Mouse (Mus musculus) lung, embryonic 14.5 days (tissue): ENCODE measurements around the gene Tmem14c. TPM values are rescaled to one million over a fixed set of nuclear protein-coding genes. Genes with fewer than 3 reads are reported as not detected.

Experiments
- ATAC-seq: fragments of 200-750 bp; cut with Nextera tagmentation; 2 replicates; pipeline ENCODE4 v1.8.0; 2017; ENCODE audit warnings: mild to moderate bottlenecking, moderate TSS enrichment, moderate library complexity; ENCODE audit not compliant: insufficient read depth
- DNase-seq: peaks from one replicate; pipeline ENCODE4 v3.0.0-alpha.2; 2015
- H3K27ac ChIP-seq: fragments of 300-500 bp; sonication (generic); 2 replicates; pipeline ENCODE4 v1.5.1; 2014; ENCODE audit warnings: low read depth, mild to moderate bottlenecking, moderate library complexity
- H3K27me3 ChIP-seq: fragments of 300-500 bp; sonication (generic); 2 replicates; pipeline ENCODE4 v1.6.1; 2014; ENCODE audit warnings: low read length, control low read depth; ENCODE audit not compliant: insufficient read depth
- H3K36me3 ChIP-seq: fragments of 300-500 bp; sonication (generic); 2 replicates; pipeline ENCODE4 v1.6.1; 2014; ENCODE audit warnings: control low read depth; ENCODE audit not compliant: insufficient read depth
- H3K4me1 ChIP-seq: fragments of 300-500 bp; sonication (generic); 2 replicates; pipeline ENCODE4 v1.6.1; 2014; ENCODE audit warnings: antibody characterized with exemption, control low read depth; ENCODE audit not compliant: insufficient read depth
- H3K4me2 ChIP-seq: fragments of 300-500 bp; sonication (generic); 2 replicates; pipeline ENCODE4 v1.6.1; 2014; ENCODE audit warnings: mild to moderate bottlenecking
- H3K4me3 ChIP-seq: fragments of 300-500 bp; sonication (generic); 2 replicates; pipeline ENCODE4 v1.5.1; 2014; ENCODE audit warnings: low read depth, low read length
- H3K9ac ChIP-seq: fragments of 300-500 bp; sonication (generic); 2 replicates; pipeline ENCODE4 v1.6.1; 2014
- H3K9me3 ChIP-seq: fragments of 300-500 bp; sonication (generic); 2 replicates; pipeline ENCODE4 v1.6.1; 2016; ENCODE audit warnings: low read depth, low read length, control low read depth
- CTCF ChIP-seq: IDR thresholded peaks from 2 replicates; pipeline ENCODE4 v1.5.1; 2016; ENCODE audit warnings: antibody characterized with exemption, low read depth
- WGBS: fragments of 180-500 bp; shearing (Covaris S2); extraction: QIAGEN DNeasy Blood & Tissue Kit; methylation state at CpG from one replicate; pipeline ENCODE4 v1.1.7; 2014; 5-methylcytosine and 5-hydroxymethylcytosine counted together
- polyA plus RNA-seq: library from polyadenylated mRNA; unstranded; fragments of >200 nt; fragmentation: Nextera tagmentation; extraction: Ambion mirVana; gene quantifications from 2 replicates; pipeline ENCODE4 v1.2.1, GENCODE M21; 2014

The Tmem14c gene
- polyA plus RNA-seq, result 224 and 229 TPM in 2 replicates

- Histone ChIP-seq H3K4me1 (peaks cover 7% of the 10 kb centered on the region), H3K9me3 (no peaks in the 10 kb centered on the region), H3K36me3 (peaks cover 56% of the 10 kb centered on the region), H3K4me2 (peak within 1 kb of the TSS; percentile 82), H3K4me3 (peak within 1 kb of the TSS; percentile 68), H3K27me3 (no peaks in the 10 kb centered on the region), H3K9ac (peak within 1 kb of the TSS; percentile 77), H3K27ac (peak within 1 kb of the TSS; percentile 89)
- no peak for TF ChIP-seq CTCF
- WGBS, result under 1% methylated on average over 43 of the region's 43 CpGs
- DNase-seq (peak; percentile 96), ATAC-seq (peak; percentile 99)
These were observed at the start of gene Tmem14c for GRCm38 (mm10) chr13:41015829-41016634. Tmem14c (plus strand) TSS chr13:41016292.

- Histone ChIP-seq H3K36me3 (no peaks in the 10 kb centered on the region), H3K9me3 (no peaks in the 10 kb centered on the region), H3K4me3 (no peak overlapping the region), H3K27ac (no peak overlapping the region), H3K27me3 (no peaks in the 10 kb centered on the region), H3K4me2 (no peak overlapping the region), H3K9ac (no peak overlapping the region), H3K4me1 (no peaks in the 10 kb centered on the region)
- DNase-seq, result no peak
- ATAC-seq, result no peak
- 86% methylated on average over 10 of the region's 10 CpGs for WGBS
- no peak for TF ChIP-seq CTCF
These were observed 48.5 kb upstream of the Tmem14c start for GRCm38 (mm10) chr13:40967609-40968008.

DNA sequence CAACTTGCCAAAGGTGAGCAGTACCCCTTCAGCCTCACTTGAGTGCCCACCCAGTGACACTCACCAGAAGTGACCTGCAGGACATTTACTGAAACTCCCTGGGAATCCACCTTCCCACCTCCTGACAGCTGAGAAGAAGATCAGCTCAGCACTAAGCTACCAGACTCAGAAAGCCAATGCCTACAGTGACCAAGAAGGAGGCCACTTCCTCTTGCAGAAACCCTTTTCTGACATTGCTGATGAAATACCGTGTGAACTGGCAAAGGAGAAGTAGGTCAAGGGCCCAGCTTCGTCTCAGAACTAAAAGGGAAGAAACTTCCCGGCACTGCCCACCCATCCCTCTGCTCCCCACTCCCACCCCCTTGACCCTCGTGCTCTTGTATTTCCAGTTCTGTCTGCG lies 47.5 kb upstream of the Tmem14c start:
- ATAC-seq (no peak), DNase-seq (no peak)
- no peak overlapping the region for H3K9ac ChIP-seq
- no peak overlapping the region for H3K4me2 ChIP-seq
- H3K36me3 ChIP-seq, result no peaks in the 10 kb centered on the region
- no peaks in the 10 kb centered on the region for H3K9me3 ChIP-seq
- no peak overlapping the region for H3K4me3 ChIP-seq
- H3K27me3 ChIP-seq, result no peaks in the 10 kb centered on the region
- 60% methylated on average over 5 of the region's 5 CpGs for WGBS
- TF ChIP-seq CTCF, result no peak
- H3K27ac ChIP-seq, result no peak overlapping the region
- H3K4me1 ChIP-seq, result no peaks in the 10 kb centered on the region

DNA sequence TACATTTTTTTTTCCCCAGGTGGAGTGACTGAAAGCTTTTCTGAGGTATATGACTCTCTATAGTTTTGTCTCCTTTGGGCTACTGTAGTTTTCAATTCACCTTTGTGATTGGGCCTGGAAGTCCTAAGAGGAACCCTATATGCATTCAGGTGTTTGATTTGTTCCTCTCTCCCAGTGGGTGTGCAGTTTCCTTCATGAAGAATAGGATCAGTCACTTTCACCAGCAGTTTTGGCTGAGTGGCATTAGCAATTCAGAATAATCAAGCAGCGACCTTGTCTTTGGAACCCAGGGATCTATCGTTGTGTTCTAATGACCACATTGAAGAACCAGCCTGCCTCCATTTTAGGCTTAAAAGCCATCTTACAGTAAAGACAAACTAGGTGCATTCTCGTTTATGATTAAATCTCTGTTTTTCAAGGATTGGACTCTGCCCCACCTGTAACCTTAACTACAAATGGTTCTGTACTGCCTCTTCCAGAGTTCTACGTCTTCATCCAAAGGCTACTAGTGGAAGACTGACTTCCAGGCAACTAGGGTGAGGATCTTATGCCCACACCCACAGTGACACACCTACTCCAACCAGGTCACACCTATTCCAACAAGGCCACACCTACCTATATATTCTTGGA lies 46.2 kb upstream of the Tmem14c start:
- Histone ChIP-seq H3K36me3 (no peaks in the 10 kb centered on the region), H3K4me3 (no peak overlapping the region), H3K4me1 (no peaks in the 10 kb centered on the region), H3K27me3 (no peaks in the 10 kb centered on the region), H3K9ac (no peak overlapping the region), H3K27ac (no peak overlapping the region), H3K4me2 (no peak overlapping the region), H3K9me3 (no peaks in the 10 kb centered on the region)
- no peak for TF ChIP-seq CTCF
- 89% methylated on average over 4 of the region's 4 CpGs for WGBS
- ATAC-seq, result no peak
- no peak for DNase-seq

DNA sequence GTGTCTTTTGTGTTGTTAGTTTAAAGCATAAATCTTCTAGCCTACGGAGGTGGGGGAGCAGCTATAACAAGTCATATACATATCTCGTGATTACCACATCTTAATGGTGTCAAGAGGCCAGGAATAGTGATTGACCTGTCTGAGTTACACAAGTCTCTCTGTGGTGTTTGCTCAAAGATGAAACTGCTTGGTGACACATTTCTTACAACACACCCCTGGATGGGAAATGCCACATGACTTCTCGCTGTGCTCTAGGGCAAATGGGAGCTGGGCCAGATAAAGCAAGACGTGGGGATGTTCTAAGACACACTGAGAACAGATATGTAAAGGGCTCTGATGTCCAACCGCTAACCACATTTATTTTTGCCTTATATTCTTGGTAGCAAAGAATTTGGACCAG lies 44.8 kb upstream of the Tmem14c start:
- H3K36me3 ChIP-seq, result no peaks in the 10 kb centered on the region
- DNase-seq (no peak), ATAC-seq (no peak)
- TF ChIP-seq CTCF, result no peak
- H3K9me3 ChIP-seq, result no peaks in the 10 kb centered on the region
- H3K4me2 ChIP-seq, result no peak overlapping the region
- 68% methylated on average over 5 of the region's 5 CpGs for WGBS
- no peak overlapping the region for H3K27ac ChIP-seq
- H3K4me1 ChIP-seq, result no peaks in the 10 kb centered on the region
- H3K4me3 ChIP-seq, result no peak overlapping the region
- H3K9ac ChIP-seq, result no peak overlapping the region
- H3K27me3 ChIP-seq, result no peaks in the 10 kb centered on the region

- H3K27me3 ChIP-seq, result no peaks in the 10 kb centered on the region
- no peak overlapping the region for H3K27ac ChIP-seq
- H3K4me1 ChIP-seq, result no peaks in the 10 kb centered on the region
- H3K9ac ChIP-seq, result no peak overlapping the region
- no peak for TF ChIP-seq CTCF
- no peak overlapping the region for H3K4me3 ChIP-seq
- ATAC-seq (no peak), DNase-seq (no peak)
- 93% methylated on average over 2 of the region's 2 CpGs for WGBS
- no peaks in the 10 kb centered on the region for H3K36me3 ChIP-seq
- H3K9me3 ChIP-seq, result no peaks in the 10 kb centered on the region
- H3K4me2 ChIP-seq, result no peak overlapping the region
These were observed 44.3 kb upstream of the Tmem14c start for GRCm38 (mm10) chr13:40971831-40972230.

DNA sequence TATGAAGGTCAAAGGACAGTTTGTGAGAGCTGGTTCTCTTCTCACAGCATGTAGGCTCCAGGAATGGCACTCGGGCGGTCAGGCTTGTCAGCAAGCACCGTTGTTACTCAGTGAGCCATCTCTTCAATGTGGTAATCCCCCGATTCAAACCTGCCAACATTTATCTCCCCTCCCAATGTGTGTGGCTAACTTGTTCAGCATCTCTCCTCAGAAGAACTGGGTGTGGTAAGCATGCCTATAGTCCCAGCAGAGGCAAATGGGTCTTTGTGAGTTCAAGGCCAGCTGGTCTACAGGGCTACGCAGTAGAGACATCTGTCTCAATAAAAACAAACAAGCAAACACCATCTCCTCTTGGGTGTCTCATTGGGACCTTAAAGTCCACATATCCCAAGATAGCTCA lies 43.1 kb upstream of the Tmem14c start:
- H3K9me3 ChIP-seq, result no peaks in the 10 kb centered on the region
- ATAC-seq (no peak), DNase-seq (no peak)
- H3K4me2 ChIP-seq, result no peak overlapping the region
- no peaks in the 10 kb centered on the region for H3K36me3 ChIP-seq
- no peak overlapping the region for H3K9ac ChIP-seq
- H3K4me1 ChIP-seq, result no peaks in the 10 kb centered on the region
- no peaks in the 10 kb centered on the region for H3K27me3 ChIP-seq
- no peak overlapping the region for H3K4me3 ChIP-seq
- 87% methylated on average over 5 of the region's 5 CpGs for WGBS
- TF ChIP-seq CTCF, result no peak
- no peak overlapping the region for H3K27ac ChIP-seq
